Mouse (Mus musculus): ENCODE measurements around the gene Lmntd1. TPM values are rescaled to one million over a fixed set of nuclear protein-coding genes. Genes with fewer than 3 reads are reported as not detected.
A peak's percentile ranks its signal among the peaks of the same experiment; 100 is the strongest.

Gene Lmntd1
- polyA plus RNA-seq, 1 experiment from 2014 or later = 0.11 TPM

DNA sequence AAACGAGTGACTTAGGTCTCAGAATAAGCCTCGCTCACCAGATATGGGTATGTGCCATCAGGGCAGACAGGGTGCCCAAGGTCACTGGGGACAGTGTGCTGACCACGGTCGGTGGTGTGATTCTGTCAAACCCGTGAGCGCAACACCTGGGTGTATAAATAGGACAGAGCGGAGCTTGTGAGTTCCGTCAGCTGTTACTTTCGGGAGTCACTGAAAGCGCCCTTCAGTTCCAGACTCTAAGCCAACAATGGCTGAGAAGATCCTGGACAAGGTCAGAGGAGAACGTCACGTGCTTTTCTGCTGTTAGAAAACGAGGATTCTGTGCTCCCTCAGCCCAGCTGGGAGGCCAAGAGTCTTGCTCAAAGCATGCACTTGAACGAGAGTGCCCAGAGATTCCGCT, 157.1 kb downstream of the Lmntd1 start:
- H3K4me1 ChIP-seq = 0 out of 2 replicates have a peak, but pooled peaks cover 7% of the 10 kb centered on the region
- H3K4me3 ChIP-seq = no peak overlapping the region
- H3K27me3 ChIP-seq (ENCODE audit: low read depth, poor library complexity, severe bottlenecking) = 0 out of 2 replicates have a peak, but pooled peaks cover 4% of the 10 kb centered on the region
- WGBS = 88% methylated on average over 15 of the region's 15 CpGs
- no peak overlapping the region for H3K27ac ChIP-seq (replicated peaks)
- H3K36me3 ChIP-seq = no peaks in the 10 kb centered on the region
- DNase-seq (ENCODE audit: low spot score) = no peak
- no peaks in the 10 kb centered on the region for H3K9me3 ChIP-seq (replicated peaks)

DNA sequence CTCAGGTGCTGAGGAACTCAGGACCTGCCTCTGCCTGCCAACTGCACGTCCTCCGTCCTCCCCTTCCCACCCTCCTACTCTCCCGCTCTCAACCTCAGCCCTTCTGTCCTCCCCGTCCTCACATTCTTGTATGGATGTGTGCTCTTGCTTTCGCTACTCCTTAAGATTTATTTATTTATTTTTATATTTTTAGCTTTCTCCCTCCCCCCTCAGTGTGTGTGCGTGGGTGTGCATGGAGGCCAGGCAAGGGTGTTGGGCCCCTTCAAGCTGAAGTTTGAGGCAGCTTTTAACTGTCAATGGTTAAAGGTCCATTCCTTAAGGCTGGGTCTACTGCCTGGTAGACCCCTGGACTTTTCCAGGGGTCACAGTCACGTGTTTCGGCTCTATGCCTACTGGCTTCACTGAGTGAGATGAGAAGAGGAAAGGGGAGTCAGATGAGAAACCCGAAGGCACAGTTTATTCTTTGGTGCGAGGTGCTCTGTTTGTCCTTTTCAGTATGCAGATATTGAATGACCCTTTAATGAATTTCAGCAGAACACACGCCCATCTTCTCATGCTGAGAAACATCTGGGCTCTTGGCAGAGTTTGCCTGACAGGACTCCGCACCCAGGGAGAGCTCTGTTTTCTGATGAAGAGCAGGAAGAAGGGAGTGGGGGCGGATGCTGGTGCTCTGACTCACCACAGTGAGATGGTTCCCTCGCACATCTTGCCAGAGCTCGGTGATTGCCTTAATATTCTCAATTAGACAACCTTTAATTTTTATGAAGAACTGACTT, 163.3 kb downstream of the Lmntd1 start:
- Histone ChIP-seq H3K27me3 (ENCODE audit: low read depth, poor library complexity, severe bottlenecking) (0 out of 2 replicates have a peak, but pooled peaks cover 4% of the 10 kb centered on the region), H3K27ac (replicated peaks) (no peak overlapping the region), H3K4me1 (0 out of 2 replicates have a peak, but pooled peaks cover 7% of the 10 kb centered on the region), H3K36me3 (no peaks in the 10 kb centered on the region), H3K4me3 (no peak overlapping the region), H3K9me3 (replicated peaks) (no peaks in the 10 kb centered on the region)
- 81% methylated on average over 15 of the region's 15 CpGs for WGBS
- no peak for DNase-seq (ENCODE audit: low spot score)

DNA sequence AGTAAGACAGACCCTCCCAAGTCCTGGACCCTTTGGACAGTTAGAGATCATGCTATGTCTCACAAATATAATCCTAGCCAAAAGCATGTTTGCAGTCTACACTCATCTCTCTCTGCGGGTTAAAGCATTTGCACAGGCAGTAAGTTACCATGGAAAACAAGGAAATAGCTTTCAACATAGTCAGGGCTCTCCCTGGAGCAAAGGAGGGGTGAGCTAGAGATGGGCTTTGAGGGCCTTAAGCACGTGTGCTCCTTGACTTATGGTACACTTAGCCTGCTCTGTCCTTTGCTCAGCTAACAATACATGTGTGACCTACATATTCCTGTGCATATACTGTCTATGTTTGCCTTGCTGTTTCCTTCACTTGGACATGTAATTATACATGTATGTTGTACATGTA, 165.8 kb downstream of the Lmntd1 start:
- Histone ChIP-seq H3K36me3 (no peaks in the 10 kb centered on the region), H3K4me1 (no peaks in the 10 kb centered on the region), H3K27ac (replicated peaks) (no peak overlapping the region), H3K27me3 (ENCODE audit: low read depth, poor library complexity, severe bottlenecking) (no peaks in the 10 kb centered on the region), H3K4me3 (no peak overlapping the region), H3K9me3 (replicated peaks) (no peaks in the 10 kb centered on the region)
- DNase-seq (ENCODE audit: low spot score) = no peak
- WGBS = 78% methylated on average over 2 of the region's 2 CpGs

DNA sequence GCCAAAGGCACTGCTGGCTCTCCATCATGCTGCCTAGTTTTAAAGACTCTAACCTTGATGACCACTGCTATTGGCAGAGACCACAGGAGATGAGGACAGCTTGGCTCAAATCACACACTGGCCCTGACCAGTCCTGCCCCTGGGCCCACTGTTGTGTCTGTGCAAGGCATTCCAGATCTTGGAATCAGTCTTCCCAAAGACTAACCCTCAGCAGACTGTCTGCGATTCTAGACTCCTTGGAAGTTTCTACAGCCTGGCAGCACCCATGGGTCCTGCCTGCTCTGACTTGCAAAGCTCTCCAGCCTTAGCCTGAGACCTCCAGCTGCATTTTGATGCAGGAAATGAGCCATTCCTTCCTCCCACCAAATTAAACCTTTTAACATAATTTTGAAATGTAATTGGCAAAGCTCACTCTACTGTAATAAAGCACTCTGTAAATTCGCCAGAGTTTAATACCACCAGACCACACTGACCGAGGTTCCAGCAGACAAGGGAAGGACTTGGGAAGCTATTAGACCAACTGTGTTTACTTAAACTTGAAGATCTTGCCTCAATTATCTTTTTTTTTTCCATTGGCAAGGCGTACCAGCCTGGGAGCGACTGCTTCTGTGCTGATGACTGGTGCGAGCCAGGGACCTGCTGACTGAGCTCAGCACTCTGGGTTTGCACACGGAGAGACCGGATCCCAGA, 168.2 kb downstream of the Lmntd1 start:
- Histone ChIP-seq H3K27ac (replicated peaks) (no peak overlapping the region), H3K4me3 (no peak overlapping the region), H3K27me3 (ENCODE audit: low read depth, poor library complexity, severe bottlenecking) (no peaks in the 10 kb centered on the region), H3K36me3 (no peaks in the 10 kb centered on the region), H3K4me1 (no peaks in the 10 kb centered on the region), H3K9me3 (replicated peaks) (no peaks in the 10 kb centered on the region)
- DNase-seq (ENCODE audit: low spot score) = no peak
- 90% methylated on average over 8 of the region's 8 CpGs for WGBS

DNA sequence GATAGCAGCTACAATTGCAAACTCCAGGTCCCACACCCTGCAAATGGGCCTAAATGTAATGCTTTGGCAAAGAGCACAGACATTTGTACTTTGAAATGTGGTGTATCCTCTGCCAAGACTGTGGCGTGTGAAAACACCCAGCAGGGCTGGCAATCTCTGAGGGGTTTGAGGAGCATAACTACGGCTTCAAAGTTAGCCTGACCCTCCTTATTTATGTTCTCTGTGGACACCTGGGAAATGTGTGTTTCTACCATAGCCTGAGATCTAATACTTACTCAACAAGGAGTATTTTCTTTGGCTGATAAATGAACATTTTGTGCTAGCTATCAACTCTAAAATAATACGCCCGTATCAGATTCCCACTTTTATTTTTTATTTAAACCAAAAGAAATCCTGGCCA, 168.7 kb downstream of the Lmntd1 start:
- Histone ChIP-seq H3K27me3 (ENCODE audit: low read depth, poor library complexity, severe bottlenecking) (no peaks in the 10 kb centered on the region), H3K4me1 (no peaks in the 10 kb centered on the region), H3K4me3 (no peak overlapping the region), H3K9me3 (replicated peaks) (no peaks in the 10 kb centered on the region), H3K27ac (replicated peaks) (no peak overlapping the region), H3K36me3 (no peaks in the 10 kb centered on the region)
- WGBS = 96% methylated on average over 4 of the region's 4 CpGs
- no peak for DNase-seq (ENCODE audit: low spot score)

DNA sequence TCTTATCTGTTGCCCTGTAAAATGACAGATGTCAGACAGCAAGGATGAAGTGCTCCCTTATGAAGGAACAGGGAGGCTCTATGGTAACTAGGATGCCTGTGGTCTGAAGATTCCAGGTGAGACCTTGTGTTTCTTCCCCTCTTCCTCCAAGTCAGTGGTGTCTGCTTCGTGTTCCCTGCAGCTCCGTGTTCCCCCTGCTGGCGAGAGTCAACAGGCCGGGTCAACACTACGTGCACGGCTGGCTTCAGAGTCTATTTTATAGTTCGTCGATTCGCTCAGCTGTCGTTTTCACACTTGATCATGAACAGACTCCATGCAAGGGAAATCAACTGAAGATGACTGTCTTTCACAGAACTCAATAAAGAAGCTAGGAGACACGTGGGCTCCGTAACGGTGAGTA, 171.3 kb downstream of the Lmntd1 start:
- no peak for DNase-seq (ENCODE audit: low spot score)
- no peak overlapping the region for H3K4me3 ChIP-seq
- H3K4me1 ChIP-seq = no peaks in the 10 kb centered on the region
- H3K27ac ChIP-seq (replicated peaks) = no peak overlapping the region
- WGBS = 59% methylated on average over 13 of the region's 13 CpGs
- no peaks in the 10 kb centered on the region for H3K9me3 ChIP-seq (replicated peaks)
- H3K36me3 ChIP-seq = no peaks in the 10 kb centered on the region
- H3K27me3 ChIP-seq (ENCODE audit: low read depth, poor library complexity, severe bottlenecking) = no peaks in the 10 kb centered on the region

DNA sequence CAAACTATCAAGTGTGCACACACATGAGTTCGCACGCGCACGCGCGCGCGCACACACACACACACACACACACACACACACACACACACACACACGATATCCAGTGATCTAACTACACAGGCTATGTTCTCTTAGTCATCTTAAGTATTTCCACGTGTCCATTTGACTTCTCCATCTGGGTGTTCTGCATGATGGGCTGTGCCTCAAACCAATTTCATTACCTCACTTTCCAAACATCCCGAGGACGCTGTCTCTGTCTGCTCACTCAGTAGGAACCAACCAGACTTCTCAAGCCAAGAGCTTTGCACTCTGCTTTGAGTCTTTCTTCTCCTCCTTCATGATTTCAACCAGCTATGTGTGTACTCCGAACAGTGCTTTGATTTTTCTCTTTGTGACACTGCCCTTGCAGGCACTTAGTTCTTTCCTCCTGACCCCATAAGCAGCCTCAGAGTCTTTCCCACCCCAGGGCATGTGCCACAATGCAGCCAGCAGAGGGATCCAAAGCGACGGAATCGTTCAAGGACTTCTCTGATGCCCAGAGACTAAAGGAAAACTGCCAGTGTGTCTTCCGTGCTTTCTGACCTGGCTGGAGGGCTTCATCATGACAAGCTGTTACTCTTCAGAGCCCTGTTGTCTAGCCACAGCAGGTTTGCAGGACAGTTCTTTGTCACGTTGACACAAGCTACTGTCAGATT, 172.6 kb downstream of the Lmntd1 start:
- Histone ChIP-seq H3K27me3 (ENCODE audit: low read depth, poor library complexity, severe bottlenecking) (no peaks in the 10 kb centered on the region), H3K27ac (replicated peaks) (no peak overlapping the region), H3K9me3 (replicated peaks) (no peaks in the 10 kb centered on the region), H3K4me1 (no peaks in the 10 kb centered on the region), H3K4me3 (no peak overlapping the region), H3K36me3 (no peaks in the 10 kb centered on the region)
- WGBS = 71% methylated on average over 18 of the region's 18 CpGs
- peak; percentile 59 for DNase-seq (ENCODE audit: low spot score)

DNA sequence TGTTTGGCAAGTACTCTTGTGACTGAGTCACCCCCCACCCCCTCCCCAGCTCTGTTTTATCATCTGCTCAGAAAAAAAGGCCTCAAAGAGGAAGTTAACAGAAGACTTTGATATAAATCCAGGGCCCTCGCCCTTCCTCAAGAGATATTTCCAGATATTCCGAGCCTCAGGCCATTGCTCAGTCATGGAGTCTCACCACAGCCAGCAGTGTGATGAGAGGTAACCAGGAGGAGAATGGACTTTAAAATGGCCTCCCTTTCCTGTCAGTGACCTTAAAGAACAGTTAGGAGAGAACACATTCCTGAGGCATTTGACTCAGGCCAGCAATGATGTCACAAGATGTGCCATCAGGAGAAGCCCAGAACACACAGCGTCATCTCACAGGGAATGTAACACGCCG, 175.3 kb downstream of the Lmntd1 start:
- WGBS = 91% methylated on average over 5 of the region's 5 CpGs
- no peaks in the 10 kb centered on the region for H3K27me3 ChIP-seq (ENCODE audit: low read depth, poor library complexity, severe bottlenecking)
- no peaks in the 10 kb centered on the region for H3K36me3 ChIP-seq
- no peak overlapping the region for H3K4me3 ChIP-seq
- H3K9me3 ChIP-seq (replicated peaks) = no peaks in the 10 kb centered on the region
- DNase-seq (ENCODE audit: low spot score) = no peak
- H3K27ac ChIP-seq (replicated peaks) = no peak overlapping the region
- no peaks in the 10 kb centered on the region; the same call in 1 of the 2 replicates for H3K4me1 ChIP-seq

DNA sequence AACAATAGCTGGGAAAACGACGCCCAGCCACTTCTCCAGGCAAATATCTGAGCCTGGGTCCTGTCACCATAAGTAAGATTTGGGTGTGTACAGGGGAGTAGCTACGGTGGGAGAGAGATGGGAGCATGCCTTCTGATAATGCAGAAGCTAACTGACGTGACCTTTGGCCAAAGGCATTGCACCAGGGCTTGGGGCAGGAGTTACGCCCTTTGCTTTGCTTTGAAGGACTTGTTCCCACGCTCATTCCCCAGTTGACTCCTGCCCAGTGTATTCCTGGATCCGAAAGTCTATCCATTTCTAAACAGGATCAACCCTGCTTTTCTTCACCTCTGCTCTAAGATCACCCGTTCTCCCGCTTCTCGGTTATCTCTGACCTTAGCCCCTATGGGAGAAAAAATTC, 178.4 kb downstream of the Lmntd1 start:
- no peak overlapping the region for H3K27ac ChIP-seq (replicated peaks)
- 86% methylated on average over 10 of the region's 10 CpGs for WGBS
- no peaks in the 10 kb centered on the region for H3K9me3 ChIP-seq (replicated peaks)
- H3K36me3 ChIP-seq = no peaks in the 10 kb centered on the region
- H3K27me3 ChIP-seq (ENCODE audit: low read depth, poor library complexity, severe bottlenecking) = no peaks in the 10 kb centered on the region
- peaks cover 6% of the 10 kb centered on the region; the same call in 1 of the 2 replicates for H3K4me1 ChIP-seq
- no peak overlapping the region for H3K4me3 ChIP-seq
- no peak for DNase-seq (ENCODE audit: low spot score)

DNA sequence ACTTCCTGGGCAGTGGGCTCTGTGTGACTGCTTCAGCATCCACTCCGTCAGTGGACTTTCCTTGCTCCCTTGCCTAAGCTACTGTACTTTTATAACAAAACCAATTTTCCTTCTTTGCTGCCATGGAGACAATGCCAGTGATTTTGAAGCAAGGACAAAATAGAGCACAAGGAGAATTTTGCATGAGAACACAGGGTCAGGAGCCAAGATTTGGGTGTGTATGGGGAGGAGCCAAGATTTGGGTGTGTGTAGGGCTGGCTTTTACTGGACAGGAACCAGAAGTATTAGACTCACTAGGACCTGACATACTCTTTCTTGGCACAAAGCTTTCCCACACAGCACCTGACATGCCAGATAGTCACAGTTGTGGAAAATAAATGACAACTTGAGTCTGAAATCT, 179.0 kb downstream of the Lmntd1 start:
- Histone ChIP-seq H3K9me3 (replicated peaks) (no peaks in the 10 kb centered on the region), H3K27ac (replicated peaks) (no peak overlapping the region), H3K4me1 (peaks cover 6% of the 10 kb centered on the region; the same call in 1 of the 2 replicates), H3K36me3 (no peaks in the 10 kb centered on the region), H3K4me3 (no peak overlapping the region), H3K27me3 (ENCODE audit: low read depth, poor library complexity, severe bottlenecking) (no peaks in the 10 kb centered on the region)
- WGBS = 95% methylated on average over 1 of the region's 1 CpGs
- DNase-seq (ENCODE audit: low spot score) = no peak

DNA sequence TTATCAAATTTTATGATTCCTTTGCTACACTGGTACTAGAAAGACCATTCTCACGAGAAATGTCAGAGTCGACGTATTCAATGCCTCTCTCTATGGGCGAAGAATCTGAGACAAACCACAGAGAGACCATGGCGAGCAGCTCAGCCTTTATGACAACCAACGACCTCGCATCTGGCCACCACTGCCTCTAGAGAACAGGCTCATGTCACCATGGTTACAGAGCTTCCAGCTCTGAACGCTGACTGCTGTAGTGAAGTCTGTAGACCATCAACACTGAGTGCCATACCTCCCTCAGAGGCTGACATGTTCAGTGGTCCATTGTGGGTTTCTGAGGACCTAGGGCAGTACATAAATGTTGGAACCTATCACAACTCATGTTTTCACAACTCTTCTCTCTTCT, 180.2 kb downstream of the Lmntd1 start:
- H3K36me3 ChIP-seq = no peaks in the 10 kb centered on the region
- no peak for DNase-seq (ENCODE audit: low spot score)
- 86% methylated on average over 8 of the region's 8 CpGs for WGBS
- H3K27me3 ChIP-seq (ENCODE audit: low read depth, poor library complexity, severe bottlenecking) = no peaks in the 10 kb centered on the region
- H3K4me3 ChIP-seq = no peak overlapping the region
- no peaks in the 10 kb centered on the region for H3K9me3 ChIP-seq (replicated peaks)
- H3K4me1 ChIP-seq = peaks cover 6% of the 10 kb centered on the region; the same call in 1 of the 2 replicates
- no peak overlapping the region for H3K27ac ChIP-seq (replicated peaks)

DNA sequence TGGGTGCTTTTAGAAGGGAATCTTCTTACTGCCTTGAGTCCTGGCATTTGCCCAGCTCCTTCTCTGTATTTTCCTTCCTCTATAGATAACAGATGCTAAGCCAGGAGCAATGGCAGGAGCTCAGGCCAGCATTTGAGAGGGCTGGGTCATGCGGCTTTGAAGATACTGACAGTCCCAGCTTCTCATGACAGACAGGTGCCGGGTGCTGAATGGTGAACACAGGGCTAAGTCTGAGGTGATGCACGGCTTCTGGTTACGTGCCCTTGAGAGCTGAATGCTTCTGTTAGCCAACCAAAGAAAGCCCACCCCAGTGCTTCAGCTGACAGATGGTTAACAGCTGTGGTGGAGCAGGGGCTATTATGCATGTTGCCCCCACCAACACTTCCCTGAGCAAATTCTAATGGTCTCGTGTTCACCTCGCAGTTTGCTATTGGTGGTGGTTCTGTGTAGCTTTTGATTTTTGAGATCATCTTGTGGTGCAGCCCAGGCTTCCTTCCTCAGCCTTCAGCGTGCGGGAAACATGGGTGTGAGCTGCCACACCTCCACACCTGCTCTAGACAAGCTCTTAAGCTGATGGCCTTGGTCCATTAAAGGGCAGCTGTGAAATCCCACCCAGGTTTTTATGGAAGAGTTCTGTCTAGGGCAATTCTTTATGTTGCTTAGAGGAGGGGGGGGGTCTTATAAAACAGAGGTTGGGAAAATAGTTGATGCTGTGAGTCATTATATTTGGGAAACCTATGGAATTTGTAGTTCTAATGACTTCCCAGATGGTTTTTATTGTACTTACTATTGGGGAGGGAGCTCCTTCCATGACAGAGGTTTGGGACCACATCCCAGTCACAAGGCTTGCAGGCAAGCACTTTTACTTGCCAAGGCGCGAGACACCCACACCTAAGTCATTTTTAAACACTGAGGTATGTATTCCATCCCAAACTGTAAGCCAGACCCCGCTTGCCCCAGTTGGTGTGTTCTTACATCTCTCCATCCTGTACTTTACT, 181.1 kb downstream of the Lmntd1 start:
- Histone ChIP-seq H3K4me3 (no peak overlapping the region), H3K27me3 (ENCODE audit: low read depth, poor library complexity, severe bottlenecking) (no peaks in the 10 kb centered on the region), H3K27ac (replicated peaks) (peak overlapping the region; percentile 46; the same call in 1 of the 2 replicates), H3K4me1 (peaks cover 7% of the 10 kb centered on the region; the same call in 1 of the 2 replicates), H3K36me3 (no peaks in the 10 kb centered on the region), H3K9me3 (replicated peaks) (no peaks in the 10 kb centered on the region)
- no peak for DNase-seq (ENCODE audit: low spot score)
- 82% methylated on average over 11 of the region's 11 CpGs for WGBS
